Mouse (Mus musculus): Measurements from ENCODE around the gene Vav1.
"Not testable (repeated sequence)": the region's sequence is repeated elsewhere in the genome, so short reads cannot be mapped to it uniquely, and the experiment has no call there.

The Vav1 gene

DNA sequence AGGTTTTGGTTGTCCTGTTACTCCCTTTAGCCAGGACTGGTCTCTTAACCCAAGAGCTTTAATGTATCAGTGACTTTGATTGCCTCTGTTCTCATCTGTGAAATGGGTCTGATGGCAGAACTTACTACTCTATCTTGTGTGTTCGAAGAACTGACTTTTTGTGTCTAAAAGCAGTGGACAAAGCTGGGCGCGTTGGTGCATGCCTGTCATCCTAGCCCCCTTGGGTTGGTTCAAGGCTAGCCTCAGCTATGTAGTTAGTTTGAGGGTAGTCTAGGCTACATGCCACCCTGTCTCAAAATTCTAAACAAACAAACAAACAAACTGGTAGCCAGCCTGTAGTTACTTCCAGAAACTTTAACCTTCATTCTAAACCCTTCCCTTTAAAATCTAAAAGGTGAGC, 27.5 kb upstream of the Vav1 start:
- no peak for DNase-seq (ENCODE audit: low read depth, low spot score)

DNA sequence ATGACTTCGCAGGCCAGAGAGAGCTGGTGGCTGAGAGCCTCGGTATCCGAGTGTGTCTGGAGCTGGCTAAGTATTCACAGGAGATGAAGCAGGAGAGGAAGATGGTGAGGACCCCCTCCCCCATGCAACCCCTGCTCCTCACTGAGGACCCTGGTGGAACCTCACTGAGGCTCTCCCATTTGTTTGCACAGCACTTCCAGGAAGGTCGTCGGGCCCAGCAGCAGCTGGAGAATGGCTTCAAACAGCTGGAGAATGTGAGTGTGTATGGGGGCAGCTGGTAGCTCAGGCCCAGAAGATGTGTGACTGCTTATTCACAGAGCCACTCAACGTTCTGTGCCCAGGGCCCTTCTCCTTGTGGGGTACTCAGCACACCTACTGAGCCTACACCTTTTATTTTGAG, 25.6 kb upstream of the Vav1 start:
- no peak for DNase-seq (ENCODE audit: low read depth, low spot score)

DNA sequence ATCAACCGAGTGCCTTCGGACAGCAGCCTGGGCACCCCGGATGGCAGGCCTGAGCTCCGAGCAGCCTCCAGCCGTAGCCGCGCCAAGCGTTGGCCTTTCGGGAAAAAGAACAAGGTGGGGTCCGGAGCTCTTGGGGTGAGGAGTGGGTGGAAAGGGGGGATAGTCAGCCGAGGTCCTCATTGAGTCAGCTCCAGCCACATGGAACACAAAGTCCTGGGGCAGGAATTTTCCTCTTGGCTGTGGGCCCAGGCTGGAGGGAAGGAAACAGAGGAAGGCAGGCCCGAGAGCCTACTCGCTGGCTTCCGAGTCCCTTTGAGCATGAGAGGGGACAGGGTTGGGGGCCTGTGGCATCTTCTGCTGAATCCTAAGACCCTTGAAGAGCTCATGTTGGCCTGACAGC, 23.5 kb upstream of the Vav1 start:
- DNase-seq (ENCODE audit: low read depth, low spot score) = no peak

DNA sequence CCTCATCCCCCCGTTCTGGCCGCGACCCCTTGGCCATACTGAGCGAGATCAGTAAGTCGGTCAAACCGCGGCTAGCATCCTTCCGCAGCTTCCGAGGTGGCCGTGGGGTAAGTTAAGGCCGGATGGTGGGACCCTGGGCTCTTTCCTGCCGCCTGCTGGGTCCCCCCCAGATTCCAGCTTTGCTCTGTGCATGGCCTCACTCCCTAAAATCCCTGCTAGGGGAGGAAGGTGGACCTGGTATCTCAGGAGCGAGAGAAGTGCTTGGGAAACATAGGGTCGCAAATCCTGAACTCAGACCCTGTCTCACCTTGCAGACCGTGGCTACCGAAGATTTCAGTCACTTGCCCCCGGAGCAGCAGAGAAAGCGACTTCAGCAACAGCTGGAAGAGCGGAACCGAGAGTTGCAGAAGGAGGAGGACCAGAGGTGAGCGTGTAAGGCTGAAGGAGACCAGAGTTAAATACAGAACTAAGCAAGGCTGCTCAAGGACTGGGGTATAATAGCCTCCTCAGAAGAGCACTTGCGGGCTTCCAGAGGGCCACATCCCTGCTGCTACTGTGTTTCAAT, 21.9 kb upstream of the Vav1 start:
- no peak for DNase-seq (ENCODE audit: low read depth, low spot score)

DNA sequence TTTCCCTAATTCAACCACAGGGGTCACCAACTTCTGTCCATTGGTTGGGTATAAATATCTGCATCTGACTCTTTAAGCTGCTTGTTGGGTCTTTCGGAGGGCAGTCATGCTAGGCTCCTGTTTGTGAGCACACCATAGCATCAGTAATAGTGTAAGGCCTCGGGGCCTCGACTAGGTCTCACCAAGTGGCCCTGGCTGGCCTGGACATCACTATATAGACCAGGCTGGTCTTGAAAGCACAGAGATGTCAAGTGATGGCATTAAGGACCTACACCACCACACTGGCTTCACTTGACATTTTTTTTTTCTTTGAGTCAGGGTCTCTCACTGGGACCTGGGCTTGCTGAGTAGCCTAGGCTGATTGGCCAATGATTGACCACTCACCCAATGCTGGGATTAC, 20.7 kb upstream of the Vav1 start:
- no peak for DNase-seq (ENCODE audit: low read depth, low spot score)

DNA sequence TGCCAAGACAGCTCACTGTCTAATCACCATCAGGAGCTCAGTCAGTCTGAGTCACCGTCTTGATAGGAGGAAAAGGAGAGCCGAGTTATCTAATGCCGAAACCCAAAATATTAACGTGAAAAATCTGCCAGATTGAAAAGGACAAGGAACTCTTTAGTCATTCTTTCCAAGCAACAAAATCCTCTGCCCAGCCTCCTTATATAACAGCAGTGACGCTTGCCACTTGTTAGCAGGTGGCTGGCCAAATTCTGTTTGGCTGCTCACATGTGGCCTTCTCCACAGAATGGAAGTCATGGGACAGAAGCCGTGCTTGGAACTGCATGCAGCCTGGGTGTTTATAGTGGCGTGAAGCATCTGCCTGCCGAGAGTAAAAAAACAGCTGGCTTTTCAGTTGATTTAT, 19.2 kb upstream of the Vav1 start:
- no peak for DNase-seq (ENCODE audit: low read depth, low spot score)

DNA sequence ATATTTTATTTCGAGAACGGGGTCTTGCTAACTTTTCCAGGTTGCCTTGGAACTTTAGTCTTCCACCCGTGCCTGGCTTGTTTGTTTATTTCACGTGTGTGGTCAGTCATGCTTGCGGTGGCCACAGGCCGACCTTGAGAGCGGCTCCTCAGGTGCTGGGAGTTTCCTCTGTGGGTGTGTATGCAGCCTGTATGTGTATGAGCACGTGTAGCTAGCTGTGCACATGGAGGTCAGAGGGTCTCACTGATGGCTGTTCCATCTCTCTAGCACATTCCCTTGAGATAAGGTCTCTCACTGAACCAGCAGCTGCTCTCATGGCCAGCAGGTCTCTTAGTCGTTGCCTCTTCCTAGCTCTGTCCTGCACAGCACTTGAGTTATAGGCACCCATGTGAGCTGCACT, 18.5 kb upstream of the Vav1 start:
- no peak for DNase-seq (ENCODE audit: low read depth, low spot score)

DNA sequence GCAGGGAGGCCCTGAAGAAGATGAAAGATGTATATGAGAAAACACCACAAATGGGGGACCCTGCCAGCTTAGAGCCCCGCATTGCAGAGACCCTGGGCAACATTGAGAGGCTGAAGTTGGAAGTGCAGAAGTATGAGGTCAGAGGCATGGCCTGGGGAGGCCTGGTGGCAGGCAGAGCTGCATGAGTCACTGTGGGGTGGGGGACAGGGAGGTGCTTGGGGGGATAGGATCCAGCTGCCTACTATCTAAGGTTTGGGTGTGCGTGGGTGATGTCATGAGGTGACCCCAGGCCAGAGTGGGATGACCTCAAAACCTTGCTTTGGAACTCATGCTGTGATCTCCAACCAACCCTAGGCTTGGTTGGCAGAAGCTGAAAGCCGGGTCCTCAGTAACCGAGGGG, 17.6 kb upstream of the Vav1 start:
- DNase-seq (ENCODE audit: low read depth, low spot score) = no peak

DNA sequence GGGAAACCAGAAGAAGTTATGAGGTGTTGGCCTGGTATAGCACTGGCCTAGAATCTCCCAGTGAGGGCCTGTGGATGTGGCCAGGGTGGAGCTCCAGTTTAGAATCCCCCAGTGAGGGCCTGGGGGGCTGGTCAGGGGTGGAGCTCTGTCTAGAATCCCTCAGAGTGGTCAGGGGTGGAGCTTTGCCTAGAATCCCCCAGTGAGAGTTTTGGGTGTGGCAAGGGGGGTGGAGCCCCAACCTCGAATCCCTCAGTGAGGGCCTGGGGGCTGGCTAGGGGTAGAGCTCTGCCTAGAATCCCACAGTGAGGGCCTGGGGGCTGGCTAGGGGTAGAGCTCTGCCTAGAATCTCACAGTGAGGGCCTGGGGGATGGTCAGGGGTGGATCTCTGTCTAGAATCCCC, 17.1 kb upstream of the Vav1 start:
- peak; percentile 50 for DNase-seq (ENCODE audit: low read depth, low spot score)

DNA sequence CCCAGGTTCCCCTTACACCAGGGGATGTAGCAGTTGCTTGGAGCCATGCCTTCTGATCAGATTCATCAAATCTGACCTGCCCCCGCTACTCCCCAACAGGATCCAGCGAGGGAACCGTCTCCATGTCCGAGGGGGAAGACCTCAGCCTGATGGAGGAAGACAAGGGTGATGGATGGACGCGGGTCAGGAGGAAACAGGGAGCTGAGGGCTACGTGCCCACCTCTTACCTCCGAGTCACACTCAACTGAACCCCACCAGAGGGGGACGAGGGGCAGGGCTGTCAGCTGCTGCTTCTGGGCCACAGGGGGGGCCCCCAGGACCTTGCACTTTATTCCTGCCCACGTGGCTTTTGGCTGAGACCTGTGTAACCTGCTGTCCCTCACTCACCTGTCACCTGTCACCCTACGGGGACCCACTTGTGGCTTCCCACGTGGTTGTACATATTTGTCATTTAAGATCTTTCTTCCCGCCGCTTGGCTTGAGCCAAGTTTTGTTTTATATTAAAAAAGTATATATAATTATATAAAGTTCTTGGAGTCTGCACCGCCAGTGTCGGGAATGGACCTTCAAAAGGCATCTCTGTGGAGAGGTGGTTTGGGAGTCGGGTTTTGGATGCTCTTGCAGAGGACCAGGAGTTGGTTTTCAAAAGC, 15.9 kb upstream of the Vav1 start:
- no peak for DNase-seq (ENCODE audit: low read depth, low spot score)

DNA sequence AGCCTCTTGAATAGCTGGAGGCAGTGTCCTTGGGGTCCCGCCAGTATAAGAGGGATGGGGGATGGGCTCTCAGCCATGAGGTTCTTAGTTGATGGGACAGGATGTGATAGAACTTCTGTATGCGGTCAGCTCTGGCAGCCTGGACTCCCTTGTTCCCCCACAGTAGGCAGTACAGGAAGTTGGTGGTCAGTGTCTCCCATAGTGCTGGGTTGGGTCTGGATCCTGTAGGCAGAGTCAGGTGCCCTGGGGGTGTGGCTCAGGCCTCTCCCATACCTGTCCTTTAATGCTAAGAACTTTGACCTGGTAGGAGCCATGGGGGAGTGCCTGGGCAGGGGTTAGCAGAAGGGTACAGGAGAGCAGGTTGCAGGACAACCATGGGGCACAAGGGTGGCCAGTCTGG, 14.7 kb upstream of the Vav1 start:
- no peak for DNase-seq (ENCODE audit: low read depth, low spot score)

DNA sequence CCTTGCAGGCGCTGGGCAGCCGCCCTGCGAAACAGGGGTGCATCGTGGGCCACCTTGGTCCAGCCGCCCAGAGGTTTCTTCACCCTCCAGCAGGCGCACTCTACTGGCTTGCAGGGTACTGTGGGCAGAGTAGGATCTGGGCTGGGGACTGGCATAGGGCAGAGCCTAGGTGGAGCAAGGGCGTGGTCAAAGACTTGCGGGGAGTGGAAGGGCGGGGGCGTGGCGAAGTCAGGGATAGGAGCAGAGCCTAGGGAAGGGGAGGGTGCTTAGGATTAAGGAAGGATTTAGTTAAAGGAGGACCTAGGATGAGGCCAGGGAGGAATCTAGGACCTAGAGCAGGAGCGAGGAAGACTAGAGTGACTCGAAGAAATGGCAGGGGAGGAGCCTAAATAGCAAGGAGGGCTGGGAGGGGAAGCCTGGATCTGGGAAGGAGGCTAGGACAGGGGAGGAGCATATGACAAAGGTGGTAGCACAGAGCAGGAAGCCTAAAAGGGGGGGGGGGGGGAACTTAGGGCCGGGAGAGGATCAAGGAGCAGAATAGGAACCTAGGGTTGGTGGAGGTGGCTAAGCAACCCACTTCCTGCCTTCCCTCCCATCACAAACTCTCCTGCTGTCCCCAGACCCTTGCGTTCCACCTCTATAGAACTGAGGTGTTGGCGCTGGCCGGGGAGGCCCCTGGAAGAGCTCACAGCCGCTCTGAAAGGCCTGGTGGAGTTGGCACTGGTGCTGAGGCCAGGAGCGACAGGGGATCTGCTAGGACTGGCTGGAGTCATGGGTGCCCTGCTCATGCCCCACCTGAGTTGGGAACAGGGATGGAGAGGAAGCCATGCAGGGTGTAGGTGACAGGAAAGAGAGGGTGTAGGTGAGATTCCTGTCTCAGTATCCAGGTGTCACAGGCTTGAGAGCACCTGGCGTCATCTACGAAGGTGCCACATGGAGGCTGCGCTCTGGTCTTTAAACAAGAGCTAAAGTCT, 13.6 kb upstream of the Vav1 start:
- DNase-seq (ENCODE audit: low read depth, low spot score) = peak; percentile 74

DNA sequence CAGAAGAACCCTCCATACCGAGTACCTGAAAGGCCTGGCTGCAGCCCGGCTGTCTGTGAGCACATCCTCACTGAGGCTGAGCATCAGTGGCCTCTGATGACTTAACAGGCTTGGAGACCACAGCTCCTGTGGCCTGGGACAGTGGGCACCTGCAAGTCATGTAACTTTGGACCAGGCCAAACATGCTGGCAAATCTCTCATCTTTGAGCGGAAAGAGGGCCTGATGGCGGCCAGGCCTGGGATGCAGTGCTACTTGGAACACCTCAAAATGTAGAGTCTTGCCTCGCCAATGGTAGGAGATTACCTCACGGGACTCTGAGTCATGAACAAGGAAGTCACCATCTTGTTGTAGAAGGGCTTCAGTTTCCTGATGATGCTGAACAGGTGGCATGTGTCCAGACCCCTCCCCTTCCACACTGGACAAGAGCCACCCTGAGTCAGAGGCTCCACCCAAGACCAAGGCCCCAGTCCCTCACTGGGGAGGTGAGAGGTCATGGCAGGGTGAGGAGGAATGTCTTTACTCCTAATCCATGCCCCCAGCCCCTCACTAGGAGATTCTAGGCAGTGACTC, 11.3 kb upstream of the Vav1 start:
- DNase-seq (ENCODE audit: low read depth, low spot score) = no peak

DNA sequence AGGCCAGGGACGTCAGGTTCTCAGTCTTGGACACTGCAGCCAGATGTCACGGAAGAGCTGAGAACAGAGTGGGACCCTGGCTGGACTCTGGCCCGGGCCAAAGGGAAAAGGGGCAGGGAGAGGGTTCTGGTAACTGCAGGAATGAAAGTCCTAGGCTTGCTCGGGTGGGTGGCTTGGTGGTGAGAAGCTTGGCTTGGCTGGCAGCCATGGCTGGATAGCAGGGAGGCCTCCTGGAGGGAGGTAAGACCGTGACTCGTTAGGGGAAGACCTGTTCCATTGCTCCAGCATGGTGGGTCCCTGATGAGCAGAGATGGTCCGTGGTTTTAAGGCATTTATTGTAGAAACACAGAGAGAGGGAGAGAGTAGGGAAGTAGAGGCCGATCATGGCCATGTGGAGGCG, 7.6 kb upstream of the Vav1 start:
- no peak for DNase-seq (ENCODE audit: low read depth, low spot score)

DNA sequence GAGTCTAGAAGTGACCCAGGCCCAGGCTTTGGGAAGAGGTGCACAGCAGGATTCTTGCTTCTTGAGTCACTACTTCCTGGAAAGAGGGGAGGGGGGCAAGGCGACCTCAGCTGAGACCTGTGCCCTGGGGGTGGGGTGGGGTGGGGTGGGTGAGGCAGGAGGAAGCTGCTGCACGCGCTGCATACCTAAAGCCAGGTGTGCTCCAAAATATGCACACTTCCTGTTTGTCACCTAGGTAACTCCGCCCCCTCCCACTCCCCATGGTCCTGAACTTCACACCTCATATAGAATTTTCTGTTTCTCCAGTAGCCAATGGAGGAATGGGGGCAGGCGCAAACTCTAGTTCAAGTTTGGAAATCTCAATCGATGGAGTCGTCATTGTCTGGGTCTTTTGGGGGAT, 5.1 kb upstream of the Vav1 start:
- DNase-seq (ENCODE audit: low read depth, low spot score) = peak; percentile 71

DNA sequence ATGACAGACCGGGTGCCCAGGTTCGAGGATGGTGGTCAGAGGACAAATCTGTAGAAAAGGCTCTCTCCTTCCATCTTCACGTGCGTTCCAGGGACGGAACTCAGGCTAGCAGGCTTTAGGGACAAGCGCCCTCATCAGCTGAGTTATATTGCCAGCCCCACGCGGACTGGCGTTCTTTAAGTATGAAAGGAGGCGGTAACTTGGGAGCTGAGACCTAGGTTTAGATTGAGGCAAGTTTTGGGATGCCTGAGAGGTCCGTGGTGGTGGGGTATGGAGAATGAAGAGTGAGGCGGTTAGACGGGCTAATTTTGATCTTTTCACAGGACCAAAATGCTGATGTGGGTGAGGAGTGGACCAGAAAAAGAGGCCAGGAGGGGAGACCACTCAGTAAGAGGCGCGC, 4.2 kb upstream of the Vav1 start:
- no peak for DNase-seq (ENCODE audit: low read depth, low spot score)

DNA sequence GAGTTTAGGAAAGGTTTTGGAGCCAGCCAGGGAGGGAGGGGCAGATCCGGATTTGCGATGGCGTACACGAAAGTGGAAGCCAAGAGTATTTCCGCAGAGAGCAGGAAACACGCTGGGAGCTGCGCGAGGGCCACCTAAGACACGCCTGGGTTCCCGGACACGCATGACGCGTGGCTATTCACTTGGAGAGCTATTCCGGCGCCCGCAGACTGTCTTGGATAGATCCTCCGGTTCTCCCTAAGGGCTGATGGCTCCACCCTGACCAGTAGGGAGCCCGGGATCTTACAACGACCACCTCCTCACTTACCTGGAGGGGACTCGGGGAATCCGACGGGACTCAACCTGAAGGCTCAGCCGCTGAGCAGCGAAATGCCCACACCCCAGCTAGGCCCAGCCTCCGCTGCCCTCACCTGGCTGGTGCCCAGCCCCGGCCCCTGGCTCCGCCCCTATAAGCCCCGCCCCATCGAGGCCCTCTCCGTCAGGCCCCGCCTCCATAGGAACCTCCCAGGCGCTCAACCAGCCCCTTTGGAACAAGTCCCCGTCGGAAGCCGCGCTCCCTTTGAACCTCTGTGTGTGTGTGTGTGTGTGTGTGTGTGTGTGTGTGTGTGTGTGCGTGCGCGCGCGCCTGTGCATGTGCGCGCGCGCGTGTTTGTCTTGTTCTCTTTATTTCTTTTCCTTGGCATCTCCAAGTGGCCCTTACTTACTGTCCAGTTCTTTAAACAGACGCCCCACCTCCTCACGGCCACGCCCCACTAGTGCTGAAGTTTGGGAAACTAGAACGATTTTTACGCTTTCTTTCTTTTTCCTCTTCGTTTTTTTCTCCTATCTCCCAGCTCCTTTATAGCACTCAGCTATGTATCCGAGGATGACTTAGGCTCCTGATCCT, 3.5 kb upstream of the Vav1 start:
- DNase-seq (ENCODE audit: low read depth, low spot score) = peak; percentile 72

DNA sequence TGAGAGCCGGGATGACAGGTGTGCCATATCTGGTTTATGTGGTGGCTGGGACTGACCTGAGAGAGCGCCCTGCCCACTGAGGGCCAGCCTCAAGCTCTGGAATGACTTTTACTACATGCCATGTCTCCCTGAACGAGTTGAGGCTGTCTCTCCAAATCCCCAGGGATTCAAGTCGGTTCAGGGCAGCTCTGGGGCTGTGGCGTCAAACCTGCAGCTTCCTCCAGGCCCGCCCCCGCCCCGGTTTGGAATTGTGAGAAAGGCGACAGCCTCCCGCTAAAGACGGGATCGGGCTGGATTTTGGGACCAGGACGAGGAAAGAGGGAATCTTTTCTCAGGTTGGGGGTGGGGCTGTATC, 2.9 kb upstream of the Vav1 start:
- no peak for DNase-seq (ENCODE audit: low read depth, low spot score)

DNA sequence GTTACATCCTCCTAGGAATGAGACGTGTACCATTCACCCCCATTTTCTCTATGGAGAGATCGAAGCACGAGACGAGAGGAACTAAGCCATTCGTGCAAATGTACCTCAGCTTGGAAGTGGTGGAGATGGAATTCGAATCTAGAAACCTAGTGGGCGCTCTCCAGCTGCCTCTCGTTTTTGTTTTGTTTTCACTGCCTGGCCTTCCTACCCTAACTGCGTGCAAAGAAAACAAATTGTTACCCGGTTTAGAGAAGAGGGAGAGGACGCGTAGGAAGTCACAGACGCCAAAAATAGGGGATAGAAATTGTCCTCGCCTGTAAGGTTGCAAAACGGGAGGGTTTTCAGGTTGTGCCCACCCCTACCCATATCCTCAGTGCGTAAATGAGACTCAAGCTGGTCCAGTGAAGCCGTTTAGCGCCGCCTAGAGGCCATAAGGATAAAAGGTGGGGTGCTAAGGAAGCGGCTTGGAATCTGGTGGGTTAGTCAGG, 2.2 kb upstream of the Vav1 start:
- DNase-seq (ENCODE audit: low read depth, low spot score) = peak; percentile 90

DNA sequence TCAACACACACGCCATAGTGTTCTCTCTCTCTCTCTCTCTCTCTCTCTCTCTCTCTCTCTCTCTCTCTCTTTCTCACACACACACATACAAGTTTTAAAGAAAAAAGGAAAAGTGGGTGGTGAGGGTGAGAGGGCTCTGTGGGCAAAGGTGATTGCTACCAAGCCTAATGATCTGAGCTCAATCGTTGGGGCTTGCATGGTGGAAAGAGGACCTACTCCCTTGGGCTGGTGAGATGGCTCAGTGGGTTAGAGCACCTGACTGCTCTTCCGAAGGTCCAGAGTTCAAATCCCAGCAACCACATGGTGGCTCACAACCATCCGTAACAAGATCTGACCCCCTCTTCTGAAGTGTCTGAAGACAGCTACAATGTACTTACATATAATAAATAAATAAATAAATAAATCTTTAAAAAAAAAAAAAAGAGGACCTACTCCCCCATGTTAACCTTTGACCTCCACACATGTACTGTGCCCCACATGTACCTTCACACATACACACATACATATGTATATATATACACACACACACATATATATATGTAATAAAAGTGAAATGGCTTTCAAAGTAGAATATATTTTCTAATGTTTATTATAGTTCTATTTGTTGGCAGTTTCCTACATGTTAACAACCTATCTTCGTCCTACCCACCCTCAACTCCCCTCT, 1.2 kb upstream of the Vav1 start:
- not testable (repeated sequence) for DNase-seq (ENCODE audit: low read depth, low spot score)

DNA sequence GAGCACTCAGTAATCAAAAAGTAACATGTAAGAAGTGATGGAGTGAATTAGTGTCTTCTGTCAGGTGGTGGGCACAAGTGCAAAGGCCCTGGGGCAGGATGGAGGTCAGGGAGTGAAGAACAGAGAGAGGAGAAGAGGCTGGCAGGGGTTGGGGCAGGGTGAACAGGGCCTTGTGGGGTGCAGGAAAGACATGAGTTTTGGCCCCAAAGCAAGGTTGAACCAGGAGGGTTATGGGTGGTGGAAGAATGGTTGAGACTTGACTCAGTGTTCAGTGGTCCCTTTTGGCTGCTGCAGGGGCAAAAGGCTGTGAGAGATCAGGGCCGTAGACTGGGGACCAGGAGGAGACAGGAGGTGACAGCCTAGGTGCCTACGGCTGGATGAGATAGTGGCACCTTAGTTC, 363 bp upstream of the Vav1 start:
- DNase-seq (ENCODE audit: low read depth, low spot score) = no peak
